Mouse (Mus musculus): ENCODE results near the gene Hfe. TPM values are rescaled to one million over a fixed set of nuclear protein-coding genes. Genes with fewer than 3 reads are reported as not detected.
"Not testable (repeated sequence)": the region's sequence is repeated elsewhere in the genome, so short reads cannot be mapped to it uniquely, and the experiment has no call there.

Hfe gene
- polyA plus RNA-seq, 1 experiment from 2014 or later: 3.9 TPM

GRCm38 (mm10) chr13:23689459-23689858, 21.2 kb downstream of the Hfe start:
- no peak overlapping the region for H3K9ac ChIP-seq (replicated peaks; ENCODE audit: low read length)
- H3K4me2 ChIP-seq (ENCODE audit: low read length): no peak overlapping the region
- H3K27ac ChIP-seq (replicated peaks; ENCODE audit: low read depth, low read length): no peak overlapping the region
- H3K9me3 ChIP-seq (ENCODE audit: control insufficient read depth, low read length): no peaks in the 10 kb centered on the region
- WGBS: 84% methylated on average over 2 of the region's 2 CpGs
- H3K36me3 ChIP-seq (ENCODE audit: control insufficient read depth, insufficient read depth, low read length): no peaks in the 10 kb centered on the region
- H3K27me3 ChIP-seq (ENCODE audit: control insufficient read depth, insufficient read depth, low read length): no peaks in the 10 kb centered on the region
- ATAC-seq (ENCODE audit: low FRiP score, low TSS enrichment) (no peak), DNase-seq (no peak)
- no peak overlapping the region for H3K4me3 ChIP-seq (replicated peaks; ENCODE audit: low read depth, low read length)
- H3K4me1 ChIP-seq (ENCODE audit: control insufficient read depth, insufficient read depth, low read length): peaks cover 14% of the 10 kb centered on the region

GRCm38 (mm10) chr13:23688956-23689355, 21.7 kb downstream of the Hfe start:
- Histone ChIP-seq H3K4me1 (ENCODE audit: control insufficient read depth, insufficient read depth, low read length) (peaks cover 14% of the 10 kb centered on the region), H3K9me3 (ENCODE audit: control insufficient read depth, low read length) (no peaks in the 10 kb centered on the region), H3K27ac (replicated peaks; ENCODE audit: low read depth, low read length) (no peak overlapping the region), H3K4me3 (replicated peaks; ENCODE audit: low read depth, low read length) (no peak overlapping the region), H3K27me3 (ENCODE audit: control insufficient read depth, insufficient read depth, low read length) (no peaks in the 10 kb centered on the region), H3K36me3 (ENCODE audit: control insufficient read depth, insufficient read depth, low read length) (no peaks in the 10 kb centered on the region), H3K9ac (replicated peaks; ENCODE audit: low read length) (no peak overlapping the region), H3K4me2 (ENCODE audit: low read length) (no peak overlapping the region)
- 91% methylated on average over 2 of the region's 2 CpGs for WGBS
- ATAC-seq (ENCODE audit: low FRiP score, low TSS enrichment) (no peak), DNase-seq (no peak)

GRCm38 (mm10) chr13:23687907-23688306, 22.7 kb downstream of the Hfe start:
- Histone ChIP-seq H3K9me3 (ENCODE audit: control insufficient read depth, low read length) (no peaks in the 10 kb centered on the region), H3K4me1 (ENCODE audit: control insufficient read depth, insufficient read depth, low read length) (peaks cover 18% of the 10 kb centered on the region), H3K9ac (replicated peaks; ENCODE audit: low read length) (no peak overlapping the region), H3K27ac (replicated peaks; ENCODE audit: low read depth, low read length) (no peak overlapping the region), H3K27me3 (ENCODE audit: control insufficient read depth, insufficient read depth, low read length) (no peaks in the 10 kb centered on the region), H3K4me3 (replicated peaks; ENCODE audit: low read depth, low read length) (no peak overlapping the region), H3K4me2 (ENCODE audit: low read length) (no peak overlapping the region), H3K36me3 (ENCODE audit: control insufficient read depth, insufficient read depth, low read length) (no peaks in the 10 kb centered on the region)
- ATAC-seq (ENCODE audit: low FRiP score, low TSS enrichment): no peak
- DNase-seq: no peak
- WGBS: 91% methylated on average over 7 of the region's 7 CpGs

- Histone ChIP-seq H3K4me1 (ENCODE audit: control insufficient read depth, insufficient read depth, low read length) (peaks cover 22% of the 10 kb centered on the region), H3K9ac (replicated peaks; ENCODE audit: low read length) (no peak overlapping the region), H3K4me2 (ENCODE audit: low read length) (no peak overlapping the region), H3K4me3 (replicated peaks; ENCODE audit: low read depth, low read length) (no peak overlapping the region), H3K27ac (replicated peaks; ENCODE audit: low read depth, low read length) (no peak overlapping the region), H3K36me3 (ENCODE audit: control insufficient read depth, insufficient read depth, low read length) (no peaks in the 10 kb centered on the region), H3K9me3 (ENCODE audit: control insufficient read depth, low read length) (no peaks in the 10 kb centered on the region), H3K27me3 (ENCODE audit: control insufficient read depth, insufficient read depth, low read length) (no peaks in the 10 kb centered on the region)
- 88% methylated on average over 4 of the region's 4 CpGs for WGBS
- no peak for DNase-seq
- no peak for ATAC-seq (ENCODE audit: low FRiP score, low TSS enrichment)
Observed at GRCm38 (mm10) chr13:23687181-23687580, 23.5 kb downstream of the Hfe start.

DNA sequence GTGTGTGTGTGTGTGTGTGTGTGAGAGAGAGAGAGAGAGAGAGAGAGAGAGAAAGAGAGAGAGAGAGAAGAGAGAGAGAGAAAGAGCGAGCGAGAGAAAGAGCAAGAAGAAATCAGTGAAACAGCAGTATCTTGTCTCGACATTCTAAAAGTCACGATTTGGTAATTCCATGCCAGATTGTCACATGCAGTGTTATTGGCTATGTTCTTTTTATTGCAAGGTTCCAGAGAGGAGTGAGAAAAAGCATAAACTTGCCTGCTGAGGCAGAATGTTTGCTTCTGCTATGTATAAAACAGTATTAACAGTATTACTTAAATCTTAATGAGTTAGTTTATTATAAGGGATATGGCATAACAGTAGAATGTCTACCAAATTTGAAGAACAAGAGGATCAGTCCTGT, 24.7 kb downstream of the Hfe start:
- no peak for ATAC-seq (ENCODE audit: low FRiP score, low TSS enrichment)
- Histone ChIP-seq H3K4me3 (replicated peaks; ENCODE audit: low read depth, low read length) (peak overlapping the region; percentile 48), H3K9ac (replicated peaks; ENCODE audit: low read length) (0 out of 2 replicates have a peak overlapping the region, but pooled peaks have one; percentile 53), H3K9me3 (ENCODE audit: control insufficient read depth, low read length) (no peaks in the 10 kb centered on the region), H3K4me1 (ENCODE audit: control insufficient read depth, insufficient read depth, low read length) (peaks cover 22% of the 10 kb centered on the region), H3K27me3 (ENCODE audit: control insufficient read depth, insufficient read depth, low read length) (no peaks in the 10 kb centered on the region), H3K27ac (replicated peaks; ENCODE audit: low read depth, low read length) (peak overlapping the region; percentile 93), H3K4me2 (ENCODE audit: low read length) (peak overlapping the region; percentile 68), H3K36me3 (ENCODE audit: control insufficient read depth, insufficient read depth, low read length) (no peaks in the 10 kb centered on the region)
- DNase-seq: peak; percentile 16
- WGBS: 42% methylated on average over 4 of the region's 4 CpGs

GRCm38 (mm10) chr13:23685121-23685861, 25.4 kb downstream of the Hfe start:
- WGBS: 8% methylated on average over 15 of the region's 15 CpGs
- peaks cover 22% of the 10 kb centered on the region for H3K4me1 ChIP-seq (ENCODE audit: control insufficient read depth, insufficient read depth, low read length)
- H3K9me3 ChIP-seq (ENCODE audit: control insufficient read depth, low read length): no peaks in the 10 kb centered on the region
- ATAC-seq (ENCODE audit: low FRiP score, low TSS enrichment) (no peak), DNase-seq (peak; percentile 32)
- peak overlapping the region; percentile 93 for H3K27ac ChIP-seq (replicated peaks; ENCODE audit: low read depth, low read length)
- H3K9ac ChIP-seq (replicated peaks; ENCODE audit: low read length): peak overlapping the region; percentile 53
- no peaks in the 10 kb centered on the region for H3K36me3 ChIP-seq (ENCODE audit: control insufficient read depth, insufficient read depth, low read length)
- peak overlapping the region; percentile 68 for H3K4me2 ChIP-seq (ENCODE audit: low read length)
- no peaks in the 10 kb centered on the region for H3K27me3 ChIP-seq (ENCODE audit: control insufficient read depth, insufficient read depth, low read length)
- H3K4me3 ChIP-seq (replicated peaks; ENCODE audit: low read depth, low read length): peak overlapping the region; percentile 48

- WGBS: under 1% methylated on average over 13 of the region's 37 CpGs
- H3K4me3 ChIP-seq (replicated peaks; ENCODE audit: low read depth, low read length): peak overlapping the region; percentile 48
- peak overlapping the region; percentile 68 for H3K4me2 ChIP-seq (ENCODE audit: low read length)
- not testable (repeated sequence) for H3K9me3 ChIP-seq (ENCODE audit: control insufficient read depth, low read length); H3K27me3 ChIP-seq (ENCODE audit: control insufficient read depth, insufficient read depth, low read length); H3K36me3 ChIP-seq (ENCODE audit: control insufficient read depth, insufficient read depth, low read length)
- ATAC-seq (ENCODE audit: low FRiP score, low TSS enrichment) (peak; percentile 31), DNase-seq (peak; percentile 92)
- peaks cover 22% of the 10 kb centered on the region for H3K4me1 ChIP-seq (ENCODE audit: control insufficient read depth, insufficient read depth, low read length)
- H3K9ac ChIP-seq (replicated peaks; ENCODE audit: low read length): peak overlapping the region; percentile 53
- peak overlapping the region; percentile 93 for H3K27ac ChIP-seq (replicated peaks; ENCODE audit: low read depth, low read length)
Observed at GRCm38 (mm10) chr13:23684295-23684945, 26.2 kb downstream of the Hfe start.

DNA sequence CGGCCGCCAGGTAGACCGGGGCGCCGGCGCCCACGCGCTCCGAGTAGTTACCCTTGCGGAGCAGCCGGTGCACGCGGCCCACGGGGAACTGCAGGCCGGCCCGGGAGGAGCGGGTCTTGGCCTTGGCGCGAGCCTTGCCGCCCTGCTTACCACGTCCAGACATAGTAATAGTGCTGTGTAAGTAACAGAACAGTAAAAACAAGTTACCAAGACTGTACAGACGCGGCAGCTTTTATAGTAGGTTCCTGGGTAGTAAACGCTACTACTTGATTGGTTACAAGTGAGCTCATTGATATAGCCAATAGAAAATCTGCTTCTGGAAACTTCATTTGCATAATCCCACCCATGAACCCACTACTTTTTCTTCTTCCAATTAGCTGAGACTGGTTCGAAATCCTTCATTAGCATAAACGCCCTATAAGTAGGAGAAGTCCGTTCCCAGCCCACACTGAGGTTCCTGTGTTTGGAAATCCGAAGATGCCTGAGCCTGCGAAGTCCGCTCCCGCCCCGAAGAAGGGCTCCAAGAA, 26.8 kb downstream of the Hfe start, which contains the start of the genes Hist1h2ac and Hist1h2bc:
Hist1h2ac (minus strand) TSS at position 194 of the 527 bp plus-strand sequence.
Hist1h2bc (plus strand) TSS at position 445 of the 527 bp plus-strand sequence.
- Histone ChIP-seq H3K27ac (replicated peaks; ENCODE audit: low read depth, low read length) (peak within 1 kb of the TSS; percentile 93), H3K36me3 (ENCODE audit: control insufficient read depth, insufficient read depth, low read length) (no peaks in the 10 kb centered on the region), H3K4me1 (ENCODE audit: control insufficient read depth, insufficient read depth, low read length) (peaks cover 22% of the 10 kb centered on the region), H3K4me3 (replicated peaks; ENCODE audit: low read depth, low read length) (peak within 1 kb of the TSS; percentile 48), H3K27me3 (ENCODE audit: control insufficient read depth, insufficient read depth, low read length) (no peaks in the 10 kb centered on the region), H3K9me3 (ENCODE audit: control insufficient read depth, low read length) (no peaks in the 10 kb centered on the region), H3K9ac (replicated peaks; ENCODE audit: low read length) (peak within 1 kb of the TSS; percentile 53), H3K4me2 (ENCODE audit: low read length) (peak within 1 kb of the TSS; percentile 68)
- DNase-seq (peak; percentile 96), ATAC-seq (ENCODE audit: low FRiP score, low TSS enrichment) (peak; percentile 98)
- under 1% methylated on average over 30 of the region's 32 CpGs for WGBS

Data from midbrain, embryonic 14.5 days (tissue).